Mouse (Mus musculus) liver, embryonic 16.5 days (tissue): ENCODE measurements around the gene Gm21731. TPM values are rescaled to one million over a fixed set of nuclear protein-coding genes. Genes with fewer than 3 reads are reported as not detected.
"Not testable (repeated sequence)": the region's sequence is repeated elsewhere in the genome, so short reads cannot be mapped to it uniquely, and the experiment has no call there.

Experiments used
- ATAC-seq: fragments of 200-750 bp; cut with Nextera tagmentation; 2 replicates; pipeline ENCODE4 v1.8.0; 2017; ENCODE audit warnings: low read depth, mild to moderate bottlenecking, moderate number of reproducible peaks, moderate library complexity
- H3K27ac ChIP-seq: fragments of 300-500 bp; sonication (generic); 2 replicates; pipeline ENCODE4 v1.5.1; 2014; ENCODE audit warnings: mild to moderate bottlenecking, low read length
- H3K27me3 ChIP-seq: fragments of 300-500 bp; sonication (generic); 2 replicates; pipeline ENCODE4 v1.6.1; 2014; ENCODE audit warnings: low read depth, low read length, mixed read lengths; ENCODE audit not compliant: control insufficient read depth, insufficient read depth
- H3K36me3 ChIP-seq: fragments of 300-500 bp; sonication (generic); 2 replicates; pipeline ENCODE4 v1.6.1; 2014; ENCODE audit warnings: mild to moderate bottlenecking; ENCODE audit not compliant: control insufficient read depth, insufficient read depth
- H3K4me1 ChIP-seq: fragments of 300-500 bp; sonication (generic); 2 replicates; pipeline ENCODE4 v1.6.1; 2014; ENCODE audit warnings: low read depth, low read length, mixed read lengths; ENCODE audit not compliant: control insufficient read depth
- H3K4me2 ChIP-seq: fragments of 300-500 bp; sonication (generic); 2 replicates; pipeline ENCODE4 v1.6.1; 2014; ENCODE audit warnings: low read depth, low read length, mixed read lengths
- H3K4me3 ChIP-seq: fragments of 300-500 bp; sonication (generic); 2 replicates; pipeline ENCODE4 v1.5.1; 2014; ENCODE audit warnings: low read depth, mild to moderate bottlenecking, low read length
- H3K9ac ChIP-seq: fragments of 300-500 bp; sonication (generic); 2 replicates; pipeline ENCODE4 v1.6.1; 2014; ENCODE audit warnings: low read depth, low read length
- H3K9me3 ChIP-seq: fragments of 300-500 bp; sonication (generic); replicated peaks from 2 replicates; pipeline ENCODE4 v1.6.1; 2016; ENCODE audit warnings: low read length; ENCODE audit not compliant: control insufficient read depth
- WGBS: fragments of 180-500 bp; shearing (Covaris S2); extraction: QIAGEN DNeasy Blood & Tissue Kit; methylation state at CpG from one replicate; pipeline ENCODE4 v1.1.7; 2014; ENCODE audit not compliant: insufficient replicate concordance; 5-methylcytosine and 5-hydroxymethylcytosine counted together
- polyA plus RNA-seq: library from polyadenylated mRNA; unstranded; fragments of >200 nt; fragmentation: Nextera tagmentation; extraction: Ambion mirVana; gene quantifications from 2 replicates; pipeline ENCODE4 v1.2.1, GENCODE M21; 2015

Gm21731 gene
- polyA plus RNA-seq, 1 experiment from 2014 or later, result not detected

GRCm38 (mm10) chr13:120258817-120259658 lies 20.1 kb downstream of the Gm21731 start:
- H3K9ac ChIP-seq, ATAC-seq, H3K4me1 ChIP-seq, H3K4me3 ChIP-seq, H3K36me3 ChIP-seq, H3K4me2 ChIP-seq, H3K27me3 ChIP-seq, H3K9me3 ChIP-seq, H3K27ac ChIP-seq: not testable (repeated sequence)
- 60% methylated on average over 3 of the region's 3 CpGs for WGBS

DNA sequence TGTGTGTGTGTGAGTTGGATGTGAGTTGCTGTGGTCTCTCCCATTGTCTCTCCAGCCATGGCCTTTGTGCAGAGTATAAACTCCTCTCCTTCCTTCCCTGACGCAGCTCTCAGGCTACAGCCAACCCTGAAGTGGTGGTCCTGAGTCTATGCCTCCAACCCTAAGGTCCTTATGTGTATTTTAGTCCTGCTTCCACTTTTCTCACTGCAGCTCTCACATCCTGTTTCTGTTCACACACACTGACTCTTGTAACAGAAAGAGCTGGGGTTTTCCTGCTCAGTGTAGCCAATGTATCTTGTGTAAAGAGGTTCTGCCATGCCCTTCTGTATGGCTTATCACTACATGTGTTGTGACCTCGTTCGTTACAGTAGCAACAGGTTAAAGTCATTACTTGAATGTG lies 20.8 kb downstream of the Gm21731 start:
- H3K4me2 ChIP-seq, H3K9ac ChIP-seq, H3K27ac ChIP-seq, H3K27me3 ChIP-seq, H3K4me3 ChIP-seq, H3K9me3 ChIP-seq, H3K36me3 ChIP-seq, ATAC-seq, H3K4me1 ChIP-seq: not testable (repeated sequence)
- 28% methylated on average over 3 of the region's 3 CpGs for WGBS

DNA sequence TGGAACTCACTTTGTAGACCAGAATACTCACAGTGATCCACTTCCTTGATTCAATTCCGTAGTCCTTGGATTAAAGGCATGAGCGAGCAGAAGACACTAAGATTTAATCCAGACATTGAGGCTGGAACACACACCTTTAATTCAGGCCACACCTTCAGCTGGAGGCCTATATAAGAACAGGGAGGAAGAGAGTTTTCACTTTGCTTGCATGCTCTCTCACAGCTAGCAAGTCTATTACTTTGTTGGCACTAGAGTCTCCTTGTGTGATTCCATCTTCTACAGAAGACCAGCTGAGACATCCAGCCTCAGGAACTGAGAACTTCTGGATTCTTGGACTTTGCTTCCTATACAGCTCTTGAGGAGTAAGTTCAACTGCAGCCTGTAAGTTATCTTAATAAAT lies 24.0 kb downstream of the Gm21731 start, which contains the start of gene AF067061:
Gene AF067061 (plus strand): TSS at position 245 of the 400 bp plus-strand sequence.
- ATAC-seq, H3K4me1 ChIP-seq: not testable (repeated sequence)

DNA sequence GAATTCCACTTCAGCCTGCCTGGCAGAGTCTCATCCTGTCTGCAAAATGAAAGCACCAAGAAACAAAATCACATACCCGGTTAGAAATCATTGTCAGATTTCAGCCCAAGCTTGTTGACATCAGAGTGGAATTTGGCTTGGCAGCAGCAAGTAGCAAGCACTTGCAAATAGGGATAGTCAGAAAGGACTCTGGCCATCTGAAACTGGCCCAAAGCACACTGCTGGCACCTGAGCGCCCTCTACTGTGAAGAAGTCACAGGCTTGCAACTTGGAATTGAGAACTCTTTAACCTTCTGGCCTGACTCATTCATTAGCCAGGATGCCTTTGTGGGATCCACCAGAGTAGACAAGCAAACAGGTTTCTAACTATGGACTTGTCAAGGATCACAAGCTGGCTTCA lies 38.9 kb downstream of the Gm21731 start:
- H3K9me3 ChIP-seq, H3K9ac ChIP-seq, H3K27me3 ChIP-seq, H3K36me3 ChIP-seq, H3K4me3 ChIP-seq, H3K27ac ChIP-seq, H3K4me2 ChIP-seq, H3K4me1 ChIP-seq, ATAC-seq: not testable (repeated sequence)
- 21% methylated on average over 2 of the region's 2 CpGs for WGBS

More for the DNA sequence above, 24.0 kb downstream of the Gm21731 start, which contains the start of gene AF067061:
- not testable (repeated sequence) for H3K9ac ChIP-seq, H3K4me2 ChIP-seq, H3K36me3 ChIP-seq, H3K9me3 ChIP-seq, H3K27ac ChIP-seq, H3K4me3 ChIP-seq, H3K27me3 ChIP-seq
- WGBS, result 70% methylated on average over 2 of the region's 2 CpGs

- Histone ChIP-seq H3K27ac (no peak overlapping the region), H3K4me1 (no peaks in the 10 kb centered on the region), H3K36me3 (no peaks in the 10 kb centered on the region), H3K4me3 (no peak overlapping the region), H3K9ac (no peak overlapping the region), H3K27me3 (no peaks in the 10 kb centered on the region), H3K4me2 (no peak overlapping the region), H3K9me3 (no peaks in the 10 kb centered on the region)
- ATAC-seq, result no peak
- WGBS, result 71% methylated on average over 9 of the region's 9 CpGs
Observed at GRCm38 (mm10) chr13:120278784-120279183, 39.9 kb downstream of the Gm21731 start.

Other genes starting within 250 kb of the Gm21731 start
- 0.21 TPM in 1 of 2 replicates, not detected in the other for gene Gm36079, start 212.1 kb upstream of the Gm21731 start, polyA plus RNA-seq
- gene Gm21188, start 186.9 kb upstream of the Gm21731 start, polyA plus RNA-seq, result 0.34 and 0.50 TPM in 2 replicates
- gene Gm20767, start 98.9 kb upstream of the Gm21731 start, polyA plus RNA-seq, result not detected in 2 replicates
- not detected in 2 replicates for gene Gm21818, start 66.7 kb upstream of the Gm21731 start, polyA plus RNA-seq
- gene Gm21762, start 23.2 kb upstream of the Gm21731 start, polyA plus RNA-seq, result not detected in 2 replicates
- gene AF067061, start 24.0 kb downstream of the Gm21731 start, polyA plus RNA-seq, result not detected in 2 replicates
- 0.40 and 0.42 TPM in 2 replicates for gene BC147527, start 61.3 kb downstream of the Gm21731 start, polyA plus RNA-seq
- gene Tcstv3, start 77.8 kb downstream of the Gm21731 start, polyA plus RNA-seq, result not detected in 2 replicates